Mouse (Mus musculus) midbrain, embryonic 10.5 days (tissue): ENCODE results near the gene Clec4g. TPM values are rescaled to one million over a fixed set of nuclear protein-coding genes. Genes with fewer than 3 reads are reported as not detected.

Experiments
- DNase-seq: peaks from one replicate; pipeline ENCODE4 v3.0.0-alpha.2; 2017; ENCODE audit warnings: low spot score
- H3K27ac ChIP-seq: fragments of 300-500 bp; sonication (generic); replicated peaks from 2 replicates; pipeline ENCODE4 v1.5.1; 2016; ENCODE audit warnings: mild to moderate bottlenecking
- H3K27me3 ChIP-seq: fragments of 300-500 bp; sonication (generic); 2 replicates; pipeline ENCODE4 v1.6.1; 2016; ENCODE audit warnings: low read depth, mild to moderate bottlenecking; ENCODE audit not compliant: poor library complexity, severe bottlenecking
- H3K36me3 ChIP-seq: fragments of 300-500 bp; sonication (generic); 2 replicates; pipeline ENCODE4 v1.6.1; 2016; ENCODE audit warnings: mild to moderate bottlenecking, moderate library complexity
- H3K4me1 ChIP-seq: fragments of 300-500 bp; sonication (generic); 2 replicates; pipeline ENCODE4 v1.6.1; 2016
- H3K4me3 ChIP-seq: fragments of 300-500 bp; sonication (generic); 2 replicates; pipeline ENCODE4 v1.5.1; 2016; ENCODE audit warnings: mild to moderate bottlenecking, moderate library complexity
- H3K9me3 ChIP-seq: fragments of 300-500 bp; sonication (generic); replicated peaks from 2 replicates; pipeline ENCODE4 v1.6.1; 2016; ENCODE audit warnings: mild to moderate bottlenecking
- WGBS: fragments of 180-500 bp; shearing (Covaris S2); methylation state at CpG from one replicate; pipeline ENCODE4 v1.1.7; 2016; 5-methylcytosine and 5-hydroxymethylcytosine counted together
- polyA plus RNA-seq: library from polyadenylated mRNA; unstranded; fragments of >200 nt; fragmentation: Nextera tagmentation; extraction: Ambion mirVana; gene quantifications from 2 replicates; pipeline ENCODE4 v1.2.1, GENCODE M21; 2016

Clec4g gene
- polyA plus RNA-seq, 1 experiment from 2014 or later = 0.09 TPM

GRCm38 (mm10) chr8:3705711-3706110 is 14.7 kb downstream of the Clec4g start:
- Histone ChIP-seq H3K4me1 (no peaks in the 10 kb centered on the region), H3K36me3 (no peaks in the 10 kb centered on the region), H3K9me3 (no peaks in the 10 kb centered on the region), H3K27ac (no peak overlapping the region), H3K27me3 (no peaks in the 10 kb centered on the region), H3K4me3 (no peak overlapping the region)
- DNase-seq = no peak
- 60% methylated on average over 4 of the region's 4 CpGs for WGBS

GRCm38 (mm10) chr8:3701491-3701890 is 19.0 kb downstream of the Clec4g start:
- H3K27me3 ChIP-seq = no peaks in the 10 kb centered on the region
- no peaks in the 10 kb centered on the region for H3K4me1 ChIP-seq
- DNase-seq = no peak
- WGBS = 93% methylated on average over 1 of the region's 1 CpGs
- no peak overlapping the region for H3K27ac ChIP-seq
- no peaks in the 10 kb centered on the region for H3K9me3 ChIP-seq
- H3K4me3 ChIP-seq = no peak overlapping the region
- no peaks in the 10 kb centered on the region for H3K36me3 ChIP-seq

DNA sequence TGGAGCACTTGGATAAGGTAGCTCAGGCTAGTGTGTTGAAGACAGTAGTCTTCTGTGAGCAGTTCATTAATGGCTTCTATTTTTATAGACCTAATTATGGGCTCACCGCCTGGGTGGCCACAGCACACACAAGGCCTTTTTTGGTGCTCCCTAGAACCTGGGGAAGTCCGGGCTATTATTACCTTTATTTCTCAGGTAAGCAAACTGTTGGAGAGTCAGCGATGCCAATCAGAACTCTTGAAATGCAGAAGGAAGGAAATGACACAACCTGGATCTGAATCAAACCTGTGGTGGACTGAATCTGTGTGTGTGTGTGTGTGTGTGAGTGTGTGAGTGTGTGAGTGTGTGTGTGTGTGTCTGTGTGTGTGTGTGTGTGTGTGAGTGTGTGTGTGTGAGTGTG is 26.3 kb downstream of the Clec4g start, which contains the start of gene Fcer2a:
Fcer2a (minus strand) TSS at position 55 of the 400 bp plus-strand sequence.
- H3K36me3 ChIP-seq = no peaks in the 10 kb centered on the region
- H3K27ac ChIP-seq = no peak within 1 kb of the TSS
- DNase-seq = no peak
- H3K4me1 ChIP-seq = no peaks in the 10 kb centered on the region
- no peaks in the 10 kb centered on the region for H3K27me3 ChIP-seq
- no peak within 1 kb of the TSS for H3K4me3 ChIP-seq
- WGBS = 89% methylated on average over 3 of the region's 3 CpGs
- no peaks in the 10 kb centered on the region; the same call in 1 of the 2 replicates for H3K9me3 ChIP-seq

DNA sequence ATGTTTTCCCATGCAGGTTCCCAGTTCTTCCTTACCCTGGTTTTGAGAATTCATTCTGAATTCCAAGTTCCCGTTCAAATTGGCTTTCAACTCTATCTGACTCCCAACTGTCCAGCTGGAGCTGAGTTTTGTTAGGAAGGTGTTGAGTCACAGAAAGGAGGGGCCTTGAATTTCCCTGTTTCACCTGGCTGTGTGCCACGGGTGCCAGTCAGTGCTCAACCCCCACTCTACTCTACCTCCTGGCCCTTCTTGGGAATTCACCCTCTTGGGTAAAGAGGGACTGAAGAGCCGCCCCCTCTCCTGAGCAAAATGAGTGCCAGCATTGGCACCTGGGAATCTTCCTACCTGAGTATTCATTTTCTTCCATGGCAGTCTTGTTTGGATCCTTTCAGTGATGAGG is 29.7 kb downstream of the Clec4g start:
- Histone ChIP-seq H3K4me1 (no peaks in the 10 kb centered on the region), H3K27ac (no peak overlapping the region), H3K9me3 (no peaks in the 10 kb centered on the region; the same call in 1 of the 2 replicates), H3K4me3 (no peak overlapping the region), H3K36me3 (no peaks in the 10 kb centered on the region), H3K27me3 (no peaks in the 10 kb centered on the region)
- DNase-seq = no peak
- 79% methylated on average over 3 of the region's 3 CpGs for WGBS

GRCm38 (mm10) chr8:3687537-3687936 is 32.9 kb downstream of the Clec4g start:
- 80% methylated on average over 6 of the region's 6 CpGs for WGBS
- no peak for DNase-seq

DNA sequence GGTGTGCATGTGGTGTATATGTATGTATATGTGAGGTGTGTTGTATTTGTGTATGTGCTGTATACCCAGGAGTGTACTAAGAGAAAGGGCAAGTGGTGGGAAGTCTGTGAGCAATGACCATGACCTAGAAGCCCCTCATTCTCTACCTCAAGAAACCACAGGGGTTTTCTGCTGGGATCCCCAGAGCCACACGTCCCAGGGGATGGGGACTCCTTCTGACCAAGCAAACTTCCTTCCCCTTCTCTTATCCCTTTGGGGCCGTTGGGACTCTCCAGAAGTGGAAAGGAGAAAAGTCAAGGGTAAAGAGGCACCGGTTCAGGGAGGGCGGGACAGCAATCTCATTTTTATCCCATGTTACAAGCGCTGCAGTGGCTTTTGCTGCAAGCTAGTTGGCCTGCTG is 35.0 kb downstream of the Clec4g start:
- H3K4me1 ChIP-seq = no peaks in the 10 kb centered on the region
- WGBS = 74% methylated on average over 5 of the region's 5 CpGs

More at GRCm38 (mm10) chr8:3687537-3687936, 32.9 kb downstream of the Clec4g start:
- Histone ChIP-seq H3K36me3 (peaks cover 9% of the 10 kb centered on the region), H3K9me3 (no peaks in the 10 kb centered on the region), H3K27me3 (no peaks in the 10 kb centered on the region), H3K4me3 (no peak overlapping the region), H3K4me1 (no peaks in the 10 kb centered on the region), H3K27ac (no peak overlapping the region)

GRCm38 (mm10) chr8:3684530-3684929 is 35.9 kb downstream of the Clec4g start:
- Histone ChIP-seq H3K9me3 (no peaks in the 10 kb centered on the region), H3K36me3 (peaks cover 39% of the 10 kb centered on the region), H3K27me3 (no peaks in the 10 kb centered on the region), H3K4me3 (no peak overlapping the region), H3K4me1 (no peaks in the 10 kb centered on the region), H3K27ac (no peak overlapping the region)
- DNase-seq = no peak

More for the DNA sequence above, 35.0 kb downstream of the Clec4g start:
- no peak overlapping the region for H3K4me3 ChIP-seq
- H3K9me3 ChIP-seq = no peaks in the 10 kb centered on the region
- no peaks in the 10 kb centered on the region for H3K27me3 ChIP-seq
- DNase-seq = no peak
- H3K27ac ChIP-seq = no peak overlapping the region
- peaks cover 30% of the 10 kb centered on the region for H3K36me3 ChIP-seq

- H3K27ac ChIP-seq = no peak overlapping the region
- no peaks in the 10 kb centered on the region for H3K4me1 ChIP-seq
- peaks cover 48% of the 10 kb centered on the region for H3K36me3 ChIP-seq
- no peaks in the 10 kb centered on the region for H3K27me3 ChIP-seq
- 81% methylated on average over 6 of the region's 6 CpGs for WGBS
- no peak overlapping the region for H3K4me3 ChIP-seq
- DNase-seq = no peak
- H3K9me3 ChIP-seq = no peaks in the 10 kb centered on the region
Measured at GRCm38 (mm10) chr8:3683408-3684176, 36.9 kb downstream of the Clec4g start.

GRCm38 (mm10) chr8:3682435-3682834 is 38.0 kb downstream of the Clec4g start:
- 87% methylated on average over 5 of the region's 5 CpGs for WGBS
- H3K36me3 ChIP-seq = peaks cover 51% of the 10 kb centered on the region

DNA sequence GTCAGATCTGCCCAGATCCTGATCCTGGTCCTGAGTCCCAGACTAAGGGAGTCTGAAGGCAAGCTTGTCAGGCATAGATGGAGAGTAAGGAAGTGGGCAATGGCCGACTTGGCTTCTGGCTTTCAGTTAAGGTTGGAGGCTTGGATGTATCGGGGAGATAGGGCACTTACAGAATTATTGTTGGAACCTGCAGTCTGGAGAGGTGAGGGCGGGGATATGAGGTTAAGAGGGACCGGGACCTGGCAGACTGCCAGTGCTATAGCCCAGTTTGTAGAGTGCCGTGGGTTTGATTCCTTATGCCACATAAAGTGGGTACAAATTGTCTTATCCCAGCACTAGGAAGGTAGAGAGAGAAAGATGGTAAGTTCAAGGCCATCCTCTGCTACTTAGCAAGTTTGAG is 40.8 kb downstream of the Clec4g start:
- peaks cover 15% of the 10 kb centered on the region for H3K4me1 ChIP-seq
- H3K27me3 ChIP-seq = no peaks in the 10 kb centered on the region
- H3K4me3 ChIP-seq = no peak overlapping the region
- DNase-seq = no peak
- no peaks in the 10 kb centered on the region for H3K9me3 ChIP-seq
- WGBS = 95% methylated on average over 5 of the region's 5 CpGs
- H3K36me3 ChIP-seq = peaks cover 51% of the 10 kb centered on the region
- no peak overlapping the region for H3K27ac ChIP-seq

More at GRCm38 (mm10) chr8:3682435-3682834, 38.0 kb downstream of the Clec4g start:
- Histone ChIP-seq H3K4me3 (no peak overlapping the region), H3K4me1 (peaks cover 6% of the 10 kb centered on the region), H3K9me3 (no peaks in the 10 kb centered on the region), H3K27me3 (no peaks in the 10 kb centered on the region), H3K27ac (no peak overlapping the region)
- no peak for DNase-seq

GRCm38 (mm10) chr8:3679236-3679635 is 41.2 kb downstream of the Clec4g start:
- H3K4me3 ChIP-seq = no peak overlapping the region
- no peak for DNase-seq
- H3K27me3 ChIP-seq = no peaks in the 10 kb centered on the region
- peaks cover 15% of the 10 kb centered on the region for H3K4me1 ChIP-seq
- no peaks in the 10 kb centered on the region for H3K9me3 ChIP-seq
- 96% methylated on average over 23 of the region's 23 CpGs for WGBS
- peaks cover 51% of the 10 kb centered on the region for H3K36me3 ChIP-seq
- no peak overlapping the region for H3K27ac ChIP-seq

GRCm38 (mm10) chr8:3678831-3679230 is 41.6 kb downstream of the Clec4g start:
- 96% methylated on average over 23 of the region's 23 CpGs for WGBS
- H3K27ac ChIP-seq = no peak overlapping the region
- peaks cover 51% of the 10 kb centered on the region for H3K36me3 ChIP-seq
- H3K4me1 ChIP-seq = peaks cover 15% of the 10 kb centered on the region
- 0 out of 2 replicates have a peak overlapping the region, but pooled peaks have one; percentile 16 for H3K4me3 ChIP-seq
- no peaks in the 10 kb centered on the region for H3K9me3 ChIP-seq
- H3K27me3 ChIP-seq = no peaks in the 10 kb centered on the region
- DNase-seq = no peak

- no peaks in the 10 kb centered on the region for H3K9me3 ChIP-seq
- H3K36me3 ChIP-seq = peaks cover 37% of the 10 kb centered on the region
- peak overlapping the region; percentile 89 for H3K4me3 ChIP-seq
- no peaks in the 10 kb centered on the region for H3K27me3 ChIP-seq
- peaks cover 22% of the 10 kb centered on the region for H3K4me1 ChIP-seq
- peak; percentile 17 for DNase-seq
- WGBS = 11% methylated on average over 15 of the region's 15 CpGs
- peak overlapping the region; percentile 95 for H3K27ac ChIP-seq
Measured at GRCm38 (mm10) chr8:3676993-3677579, 43.4 kb downstream of the Clec4g start.
